Mouse (Mus musculus) liver, embryonic 14.5 days (tissue): ENCODE measurements around the gene Gm4187.
"Not testable (repeated sequence)": the region's sequence is repeated elsewhere in the genome, so short reads cannot be mapped to it uniquely, and the experiment has no call there.

ENCODE experiments used
- CTCF ChIP-seq: IDR thresholded peaks from 2 replicates; pipeline ENCODE4 v1.5.1; 2016; ENCODE audit warnings: antibody characterized with exemption, low read depth, control low read depth
- EP300 ChIP-seq: IDR thresholded peaks from 2 replicates; pipeline ENCODE4 v1.6.1; 2016; ENCODE audit warnings: antibody characterized with exemption, low read depth

GRCm38 (mm10) chr7:22329617-22330016 is at the start of gene Gm4187:
- not testable (repeated sequence) for TF ChIP-seq CTCF, EP300
